Mouse (Mus musculus) liver, postnatal 0 days (tissue): ENCODE measurements around the gene Cyb561d2.

ENCODE experiments used
- CTCF ChIP-seq: sonication (generic); IDR thresholded peaks from 2 replicates; pipeline ENCODE4 v1.5.1; 2016; ENCODE audit warnings: antibody characterized with exemption, low read depth
- EP300 ChIP-seq: IDR thresholded peaks from 2 replicates; pipeline ENCODE4 v1.6.1; 2016; ENCODE audit warnings: antibody characterized with exemption, low read depth, mild to moderate bottlenecking

DNA sequence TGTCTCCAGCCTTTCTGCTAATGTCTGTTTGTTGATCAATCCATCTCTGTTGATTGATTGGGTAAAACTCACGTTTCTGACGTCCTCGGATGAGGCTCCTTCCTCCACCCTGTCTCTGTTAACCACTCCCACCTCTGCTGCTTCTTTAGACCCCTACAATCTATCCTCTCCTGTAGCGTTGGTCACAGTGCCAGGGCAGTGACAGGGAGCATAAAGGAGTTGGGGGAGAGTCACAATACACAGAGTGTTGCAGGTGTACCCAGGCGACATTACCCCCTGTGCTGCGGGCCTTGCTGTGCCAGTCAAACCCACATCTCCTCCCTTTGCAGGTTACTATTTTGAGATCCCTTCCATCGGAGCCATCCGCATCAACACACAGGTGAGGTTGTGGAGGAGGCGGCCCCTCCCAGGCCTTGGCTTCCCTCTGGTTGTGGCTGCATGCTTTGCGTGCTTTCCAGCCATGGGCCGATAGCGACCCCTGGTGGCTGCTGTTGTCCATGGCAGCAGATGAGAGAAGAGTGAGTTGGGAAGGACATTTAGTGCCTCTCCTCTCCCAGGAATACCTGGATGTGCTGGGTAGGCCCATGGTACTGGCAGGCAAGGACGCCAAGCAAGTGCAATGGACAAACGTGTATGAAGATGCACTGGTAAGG, 27.6 kb downstream of the Cyb561d2 start:
- TF ChIP-seq CTCF = peak; percentile 100
- TF ChIP-seq EP300 = no peak
